Mouse (Mus musculus): ENCODE data around the gene Frs2.

DNA sequence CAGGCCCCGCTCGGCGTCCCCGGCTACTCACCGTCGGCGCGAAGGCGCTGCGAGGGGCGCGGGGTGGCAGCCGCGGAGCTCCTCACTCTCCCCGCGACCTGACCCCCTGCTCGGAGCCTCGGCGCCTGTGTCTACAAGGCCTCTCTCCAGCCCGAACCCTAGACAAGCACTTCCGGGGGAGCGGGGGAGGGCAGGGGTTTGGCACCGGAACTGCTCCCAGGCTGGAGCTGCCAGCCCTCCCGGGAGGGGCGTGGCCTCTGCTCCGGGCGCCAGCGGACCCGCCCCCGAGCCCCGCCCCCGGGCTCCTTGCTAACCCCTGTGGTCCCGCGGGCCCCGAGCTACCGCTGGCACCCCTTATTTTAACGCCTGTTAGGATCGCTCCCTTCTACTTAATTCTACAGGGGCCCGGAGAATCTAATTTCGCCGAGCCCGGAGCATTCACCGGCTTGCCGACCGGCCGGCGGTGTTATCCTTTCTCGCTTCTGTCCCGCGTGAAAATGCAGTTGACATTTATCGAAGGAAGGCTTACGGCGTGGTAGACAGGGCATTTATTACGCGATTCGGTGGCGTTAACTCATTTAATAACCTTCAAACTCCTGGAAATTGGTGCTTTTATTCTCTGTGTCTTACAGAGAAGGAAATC is at the start of gene Frs2:
- TF ChIP-seq CTCF (IDR thresholded peaks at IDR 0.05; ENCODE audit: low read depth) (no peak), EP300 (IDR thresholded peaks at IDR 0.05; ENCODE audit: low read depth) (no peak; the same call in 1 of the 2 replicates)
